Mouse (Mus musculus): Measurements from ENCODE around the gene Slc25a24. TPM values are rescaled to one million over a fixed set of nuclear protein-coding genes. Genes with fewer than 3 reads are reported as not detected.
A peak's percentile ranks its signal among the peaks of the same experiment; 100 is the strongest.

Slc25a24 gene
- polyA plus RNA-seq, 1 experiment from 2014 or later = 4.6 TPM

- no peak for ATAC-seq (ENCODE audit: low read depth)
- WGBS (ENCODE audit: insufficient replicate concordance) = 15% methylated on average over 4 of the region's 4 CpGs
- H3K4me2 ChIP-seq (ENCODE audit: low read depth, low read length) = peak overlapping the region; percentile 82
- no peak overlapping the region for H3K27ac ChIP-seq (ENCODE audit: low read length)
- H3K27me3 ChIP-seq (ENCODE audit: control insufficient read depth, insufficient read depth, low read depth, low read length) = no peaks in the 10 kb centered on the region
- H3K9me3 ChIP-seq (replicated peaks; ENCODE audit: control insufficient read depth, low read length) = no peaks in the 10 kb centered on the region
- peaks cover 7% of the 10 kb centered on the region for H3K4me1 ChIP-seq (ENCODE audit: control insufficient read depth, low read depth, low read length)
- H3K9ac ChIP-seq (ENCODE audit: low read depth, low read length) = no peak overlapping the region
- H3K4me3 ChIP-seq (ENCODE audit: low read depth, low read length) = peak overlapping the region; percentile 68
- no peaks in the 10 kb centered on the region for H3K36me3 ChIP-seq (ENCODE audit: control insufficient read depth, insufficient read depth)
Observed at GRCm38 (mm10) chr3:109124091-109124490, 1.1 kb downstream of the Slc25a24 start.

DNA sequence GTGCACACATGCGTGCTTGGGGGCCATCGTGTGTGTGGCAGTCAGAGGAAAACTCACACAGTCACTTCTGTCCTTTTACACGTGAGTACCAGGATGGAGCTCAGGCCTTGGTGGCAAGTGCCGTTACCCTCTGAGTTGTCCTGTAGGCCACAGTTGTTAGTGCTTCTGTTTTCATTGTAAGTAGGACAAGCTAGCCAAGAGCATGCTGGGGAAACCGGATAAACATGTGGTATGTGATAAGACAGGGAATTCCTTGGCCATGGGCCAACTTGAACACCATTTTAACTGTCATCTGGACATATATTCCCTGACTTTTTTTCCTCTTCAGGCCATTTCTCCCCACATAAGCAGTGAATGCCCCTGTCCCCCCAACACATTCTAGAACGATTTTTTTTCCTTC lies 2.6 kb downstream of the Slc25a24 start:
- no peak overlapping the region for H3K27ac ChIP-seq (ENCODE audit: low read length)
- H3K9me3 ChIP-seq (replicated peaks; ENCODE audit: control insufficient read depth, low read length) = no peaks in the 10 kb centered on the region
- no peak overlapping the region for H3K4me3 ChIP-seq (ENCODE audit: low read depth, low read length)
- no peaks in the 10 kb centered on the region for H3K27me3 ChIP-seq (ENCODE audit: control insufficient read depth, insufficient read depth, low read depth, low read length)
- no peak; the same call in 1 of the 2 replicates for ATAC-seq (ENCODE audit: low read depth)
- 57% methylated on average over 6 of the region's 6 CpGs for WGBS (ENCODE audit: insufficient replicate concordance)
- peaks cover 7% of the 10 kb centered on the region for H3K4me1 ChIP-seq (ENCODE audit: control insufficient read depth, low read depth, low read length)
- no peaks in the 10 kb centered on the region for H3K36me3 ChIP-seq (ENCODE audit: control insufficient read depth, insufficient read depth)
- no peak overlapping the region for H3K4me2 ChIP-seq (ENCODE audit: low read depth, low read length)
- no peak overlapping the region for H3K9ac ChIP-seq (ENCODE audit: low read depth, low read length)

GRCm38 (mm10) chr3:109129768-109130167 lies 6.8 kb downstream of the Slc25a24 start:
- no peak for ATAC-seq (ENCODE audit: low read depth)
- H3K27ac ChIP-seq (ENCODE audit: low read length) = no peak overlapping the region

DNA sequence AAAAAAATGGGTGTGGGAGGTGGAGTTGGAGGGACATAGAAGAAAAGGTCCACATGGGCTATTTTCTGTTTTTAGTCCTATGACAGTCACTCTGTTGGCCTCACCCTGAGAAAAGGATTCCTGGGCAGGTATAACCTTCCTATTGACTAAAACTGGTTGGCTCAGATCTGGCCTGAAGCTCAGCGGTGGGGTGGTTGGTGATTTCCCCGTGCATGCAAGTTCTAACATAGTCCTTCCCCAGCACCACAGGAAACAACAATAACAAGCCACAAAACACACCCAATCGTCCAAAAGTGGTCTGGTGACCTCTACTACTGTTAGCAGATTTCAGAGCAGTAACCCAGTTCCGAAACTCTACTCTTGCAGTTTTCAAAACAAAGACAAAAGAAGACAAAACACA lies 10.0 kb downstream of the Slc25a24 start:
- H3K9ac ChIP-seq (ENCODE audit: low read depth, low read length) = no peak overlapping the region
- no peaks in the 10 kb centered on the region for H3K36me3 ChIP-seq (ENCODE audit: control insufficient read depth, insufficient read depth)
- H3K4me1 ChIP-seq (ENCODE audit: control insufficient read depth, low read depth, low read length) = no peaks in the 10 kb centered on the region
- H3K4me3 ChIP-seq (ENCODE audit: low read depth, low read length) = no peak overlapping the region
- no peaks in the 10 kb centered on the region for H3K27me3 ChIP-seq (ENCODE audit: control insufficient read depth, insufficient read depth, low read depth, low read length)
- no peak for ATAC-seq (ENCODE audit: low read depth)
- H3K4me2 ChIP-seq (ENCODE audit: low read depth, low read length) = no peak overlapping the region
- no peak overlapping the region for H3K27ac ChIP-seq (ENCODE audit: low read length)
- H3K9me3 ChIP-seq (replicated peaks; ENCODE audit: control insufficient read depth, low read length) = no peaks in the 10 kb centered on the region
- 48% methylated on average over 4 of the region's 4 CpGs for WGBS (ENCODE audit: insufficient replicate concordance)

More at GRCm38 (mm10) chr3:109129768-109130167, 6.8 kb downstream of the Slc25a24 start:
- no peaks in the 10 kb centered on the region for H3K36me3 ChIP-seq (ENCODE audit: control insufficient read depth, insufficient read depth)
- WGBS (ENCODE audit: insufficient replicate concordance) = 34% methylated on average over 5 of the region's 5 CpGs
- no peak overlapping the region for H3K9ac ChIP-seq (ENCODE audit: low read depth, low read length)
- no peaks in the 10 kb centered on the region for H3K9me3 ChIP-seq (replicated peaks; ENCODE audit: control insufficient read depth, low read length)
- no peaks in the 10 kb centered on the region for H3K27me3 ChIP-seq (ENCODE audit: control insufficient read depth, insufficient read depth, low read depth, low read length)
- H3K4me2 ChIP-seq (ENCODE audit: low read depth, low read length) = no peak overlapping the region
- peaks cover 2% of the 10 kb centered on the region for H3K4me1 ChIP-seq (ENCODE audit: control insufficient read depth, low read depth, low read length)
- H3K4me3 ChIP-seq (ENCODE audit: low read depth, low read length) = no peak overlapping the region

- ATAC-seq (ENCODE audit: low read depth) = no peak
- Histone ChIP-seq H3K27me3 (ENCODE audit: control insufficient read depth, insufficient read depth, low read depth, low read length) (no peaks in the 10 kb centered on the region), H3K9me3 (replicated peaks; ENCODE audit: control insufficient read depth, low read length) (no peaks in the 10 kb centered on the region), H3K4me2 (ENCODE audit: low read depth, low read length) (no peak overlapping the region), H3K9ac (ENCODE audit: low read depth, low read length) (no peak overlapping the region), H3K36me3 (ENCODE audit: control insufficient read depth, insufficient read depth) (no peaks in the 10 kb centered on the region), H3K4me1 (ENCODE audit: control insufficient read depth, low read depth, low read length) (no peaks in the 10 kb centered on the region), H3K4me3 (ENCODE audit: low read depth, low read length) (no peak overlapping the region), H3K27ac (ENCODE audit: low read length) (no peak overlapping the region)
- 81% methylated on average over 15 of the region's 15 CpGs for WGBS (ENCODE audit: insufficient replicate concordance)
Observed at GRCm38 (mm10) chr3:109134036-109134435, 11.1 kb downstream of the Slc25a24 start.

DNA sequence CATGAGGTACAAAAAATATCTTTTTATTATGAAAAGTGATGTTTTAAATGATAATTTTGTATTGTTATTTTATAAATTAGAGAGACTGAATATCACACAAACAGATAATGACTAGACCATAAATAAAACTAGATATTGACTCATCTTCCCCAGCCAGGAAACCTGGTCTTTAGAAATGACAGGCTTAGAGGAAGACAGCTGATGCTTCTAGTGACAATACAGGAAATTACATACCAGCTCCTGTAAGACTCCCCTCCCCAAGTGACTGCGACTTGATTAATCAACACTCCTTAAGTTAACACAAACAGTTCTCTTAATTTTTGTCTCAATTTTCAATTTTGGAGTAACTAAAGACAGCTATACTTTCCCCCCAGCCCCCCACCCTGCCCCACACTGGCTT lies 12.4 kb downstream of the Slc25a24 start:
- H3K4me3 ChIP-seq (ENCODE audit: low read depth, low read length) = no peak overlapping the region

GRCm38 (mm10) chr3:109152561-109152960 lies 29.6 kb downstream of the Slc25a24 start:
- WGBS (ENCODE audit: insufficient replicate concordance) = 63% methylated on average over 4 of the region's 4 CpGs
- no peak overlapping the region for H3K4me2 ChIP-seq (ENCODE audit: low read depth, low read length)
- H3K9ac ChIP-seq (ENCODE audit: low read depth, low read length) = no peak overlapping the region
- no peak for ATAC-seq (ENCODE audit: low read depth)
- no peaks in the 10 kb centered on the region for H3K4me1 ChIP-seq (ENCODE audit: control insufficient read depth, low read depth, low read length)
- no peaks in the 10 kb centered on the region for H3K9me3 ChIP-seq (replicated peaks; ENCODE audit: control insufficient read depth, low read length)
- H3K27ac ChIP-seq (ENCODE audit: low read length) = no peak overlapping the region
- no peaks in the 10 kb centered on the region for H3K36me3 ChIP-seq (ENCODE audit: control insufficient read depth, insufficient read depth)
- no peak overlapping the region for H3K4me3 ChIP-seq (ENCODE audit: low read depth, low read length)
- no peaks in the 10 kb centered on the region for H3K27me3 ChIP-seq (ENCODE audit: control insufficient read depth, insufficient read depth, low read depth, low read length)

More for the DNA sequence above, 12.4 kb downstream of the Slc25a24 start:
- Histone ChIP-seq H3K27me3 (ENCODE audit: control insufficient read depth, insufficient read depth, low read depth, low read length) (no peaks in the 10 kb centered on the region), H3K36me3 (ENCODE audit: control insufficient read depth, insufficient read depth) (no peaks in the 10 kb centered on the region), H3K4me1 (ENCODE audit: control insufficient read depth, low read depth, low read length) (no peaks in the 10 kb centered on the region), H3K27ac (ENCODE audit: low read length) (no peak overlapping the region), H3K9me3 (replicated peaks; ENCODE audit: control insufficient read depth, low read length) (no peaks in the 10 kb centered on the region), H3K9ac (ENCODE audit: low read depth, low read length) (no peak overlapping the region), H3K4me2 (ENCODE audit: low read depth, low read length) (no peak overlapping the region)
- 32% methylated on average over 1 of the region's 1 CpGs for WGBS (ENCODE audit: insufficient replicate concordance)
- no peak for ATAC-seq (ENCODE audit: low read depth)

GRCm38 (mm10) chr3:109153410-109153809 lies 30.5 kb downstream of the Slc25a24 start:
- Histone ChIP-seq H3K9me3 (replicated peaks; ENCODE audit: control insufficient read depth, low read length) (no peaks in the 10 kb centered on the region), H3K9ac (ENCODE audit: low read depth, low read length) (no peak overlapping the region), H3K4me1 (ENCODE audit: control insufficient read depth, low read depth, low read length) (no peaks in the 10 kb centered on the region), H3K4me2 (ENCODE audit: low read depth, low read length) (no peak overlapping the region), H3K4me3 (ENCODE audit: low read depth, low read length) (no peak overlapping the region), H3K27me3 (ENCODE audit: control insufficient read depth, insufficient read depth, low read depth, low read length) (no peaks in the 10 kb centered on the region), H3K27ac (ENCODE audit: low read length) (no peak overlapping the region), H3K36me3 (ENCODE audit: control insufficient read depth, insufficient read depth) (no peaks in the 10 kb centered on the region)
- WGBS (ENCODE audit: insufficient replicate concordance) = 77% methylated on average over 6 of the region's 6 CpGs
- no peak for ATAC-seq (ENCODE audit: low read depth)

DNA sequence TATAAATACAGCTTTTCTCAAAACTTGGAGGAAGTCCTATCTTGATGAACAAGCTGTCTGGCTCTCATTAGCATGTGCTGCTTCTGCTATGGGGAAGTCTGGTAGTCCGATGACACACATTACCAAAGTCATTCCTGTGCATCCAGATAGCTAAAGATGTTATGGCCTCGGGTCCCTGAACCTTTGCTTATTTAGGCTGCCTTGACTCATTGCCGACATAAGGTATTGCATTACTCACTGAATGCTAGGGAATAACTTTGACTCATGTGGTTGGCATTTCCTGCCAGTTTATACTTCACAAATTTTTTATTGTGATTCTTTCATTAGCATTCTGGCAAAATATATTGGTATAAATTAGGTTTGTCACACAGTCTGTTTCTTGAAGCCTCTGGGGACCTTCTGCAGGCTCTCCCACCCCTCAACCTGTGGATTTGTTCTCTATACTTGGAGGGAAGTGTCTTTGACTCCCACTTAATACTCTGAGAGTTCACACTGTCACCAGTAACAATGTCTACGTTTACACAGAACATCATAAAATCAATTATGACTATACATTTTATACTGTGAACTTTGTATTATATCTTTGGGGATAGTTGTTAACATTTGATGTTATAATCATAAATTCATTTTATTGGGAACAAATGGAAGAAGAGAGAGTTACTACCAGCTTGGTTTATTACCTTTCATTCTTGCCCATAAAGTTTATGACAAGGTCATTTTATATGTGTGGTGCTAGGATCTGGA lies 33.1 kb downstream of the Slc25a24 start:
- no peak for ATAC-seq (ENCODE audit: low read depth)
- no peaks in the 10 kb centered on the region for H3K4me1 ChIP-seq (ENCODE audit: control insufficient read depth, low read depth, low read length)
- H3K27me3 ChIP-seq (ENCODE audit: control insufficient read depth, insufficient read depth, low read depth, low read length) = no peaks in the 10 kb centered on the region
- no peaks in the 10 kb centered on the region for H3K36me3 ChIP-seq (ENCODE audit: control insufficient read depth, insufficient read depth)
- WGBS (ENCODE audit: insufficient replicate concordance) = 50% methylated on average over 4 of the region's 4 CpGs
- no peak overlapping the region for H3K27ac ChIP-seq (ENCODE audit: low read length)
- H3K4me3 ChIP-seq (ENCODE audit: low read depth, low read length) = no peak overlapping the region
- H3K9me3 ChIP-seq (replicated peaks; ENCODE audit: control insufficient read depth, low read length) = no peaks in the 10 kb centered on the region
- H3K4me2 ChIP-seq (ENCODE audit: low read depth, low read length) = no peak overlapping the region
- no peak overlapping the region for H3K9ac ChIP-seq (ENCODE audit: low read depth, low read length)

All from liver, embryonic 16.5 days (tissue).